Mouse (Mus musculus): ENCODE data around the gene Nxf1. TPM values are rescaled to one million over a fixed set of nuclear protein-coding genes. Genes with fewer than 3 reads are reported as not detected.
A peak's percentile ranks its signal among the peaks of the same experiment; 100 is the strongest.

The Nxf1 gene
- 93.3 and 104 TPM in 2 replicates for polyA plus RNA-seq (2015; fragmentation: Nextera tagmentation; extraction: Ambion mirVana)

GRCm38 (mm10) chr19:8756635-8757387, at the start of gene Nxf1:
Gene Nxf1 (plus strand): TSS chr19:8757073.
- H3K27me3 ChIP-seq: no peaks in the 10 kb centered on the region
- peak within 1 kb of the TSS; percentile 76 for H3K4me2 ChIP-seq
- peak within 1 kb of the TSS; percentile 93 for H3K27ac ChIP-seq
- ATAC-seq (ENCODE audit: low read depth) (peak; percentile 92), DNase-seq (peak; percentile 86)
- peaks cover 40% of the 10 kb centered on the region for H3K4me1 ChIP-seq (replicated peaks)
- under 1% methylated on average over 74 of the region's 75 CpGs for WGBS (ENCODE audit: insufficient replicate concordance)
- H3K36me3 ChIP-seq: peaks cover 54% of the 10 kb centered on the region
- peak within 1 kb of the TSS; percentile 98 for H3K9ac ChIP-seq
- H3K9me3 ChIP-seq (replicated peaks): no peaks in the 10 kb centered on the region
- H3K4me3 ChIP-seq (replicated peaks): peak within 1 kb of the TSS; percentile 96

- Histone ChIP-seq H3K9me3 (replicated peaks) (no peaks in the 10 kb centered on the region), H3K9ac (0 out of 2 replicates have a peak overlapping the region, but pooled peaks have one; percentile 2), H3K27me3 (no peaks in the 10 kb centered on the region), H3K4me1 (replicated peaks) (peaks cover 61% of the 10 kb centered on the region), H3K36me3 (peaks cover 65% of the 10 kb centered on the region), H3K4me2 (peak overlapping the region; percentile 89), H3K27ac (peak overlapping the region; percentile 4; the same call in 1 of the 2 replicates), H3K4me3 (replicated peaks) (0 out of 2 replicates have a peak overlapping the region, but pooled peaks have one; percentile 4)
- 83% methylated on average over 8 of the region's 8 CpGs for WGBS (ENCODE audit: insufficient replicate concordance)
- DNase-seq (no peak), ATAC-seq (ENCODE audit: low read depth) (no peak)
Observed at GRCm38 (mm10) chr19:8708954-8709353, 47.9 kb upstream of the Nxf1 start.

GRCm38 (mm10) chr19:8710057-8710456, 46.8 kb upstream of the Nxf1 start:
- Histone ChIP-seq H3K9me3 (replicated peaks) (no peaks in the 10 kb centered on the region), H3K36me3 (peaks cover 65% of the 10 kb centered on the region), H3K4me2 (peak overlapping the region; percentile 89), H3K27me3 (no peaks in the 10 kb centered on the region), H3K4me3 (replicated peaks) (peak overlapping the region; percentile 90), H3K4me1 (replicated peaks) (peaks cover 72% of the 10 kb centered on the region), H3K27ac (peak overlapping the region; percentile 10; the same call in 1 of the 2 replicates), H3K9ac (peak overlapping the region; percentile 94)
- 93% methylated on average over 2 of the region's 2 CpGs for WGBS (ENCODE audit: insufficient replicate concordance)
- no peak for DNase-seq
- no peak for ATAC-seq (ENCODE audit: low read depth)

- ATAC-seq (ENCODE audit: low read depth) (no peak), DNase-seq (no peak)
- Histone ChIP-seq H3K27ac (peak overlapping the region; percentile 99), H3K4me1 (replicated peaks) (peaks cover 85% of the 10 kb centered on the region), H3K36me3 (peaks cover 61% of the 10 kb centered on the region), H3K9ac (peak overlapping the region; percentile 94), H3K4me3 (replicated peaks) (peak overlapping the region; percentile 90), H3K4me2 (peak overlapping the region; percentile 89), H3K27me3 (no peaks in the 10 kb centered on the region), H3K9me3 (replicated peaks) (no peaks in the 10 kb centered on the region)
- 72% methylated on average over 4 of the region's 4 CpGs for WGBS (ENCODE audit: insufficient replicate concordance)
Observed at GRCm38 (mm10) chr19:8711506-8711905, 45.4 kb upstream of the Nxf1 start.

- Histone ChIP-seq H3K4me1 (replicated peaks) (peaks cover 84% of the 10 kb centered on the region), H3K27me3 (no peaks in the 10 kb centered on the region), H3K4me3 (replicated peaks) (peak overlapping the region; percentile 90), H3K36me3 (peaks cover 54% of the 10 kb centered on the region), H3K27ac (peak overlapping the region; percentile 99), H3K9me3 (replicated peaks) (no peaks in the 10 kb centered on the region), H3K9ac (peak overlapping the region; percentile 94), H3K4me2 (peak overlapping the region; percentile 89)
- 30% methylated on average over 10 of the region's 10 CpGs for WGBS (ENCODE audit: insufficient replicate concordance)
- DNase-seq (no peak), ATAC-seq (ENCODE audit: low read depth) (no peak)
Observed at GRCm38 (mm10) chr19:8711949-8712869, 44.7 kb upstream of the Nxf1 start.

- DNase-seq: peak; percentile 75
- peak overlapping the region; percentile 89 for H3K4me2 ChIP-seq
- ATAC-seq (ENCODE audit: low read depth): peak; percentile 29
- H3K27me3 ChIP-seq: no peaks in the 10 kb centered on the region
- peaks cover 48% of the 10 kb centered on the region for H3K36me3 ChIP-seq
- no peaks in the 10 kb centered on the region for H3K9me3 ChIP-seq (replicated peaks)
- H3K9ac ChIP-seq: peak overlapping the region; percentile 94
- H3K27ac ChIP-seq: peak overlapping the region; percentile 99
- H3K4me3 ChIP-seq (replicated peaks): peak overlapping the region; percentile 90
- peaks cover 84% of the 10 kb centered on the region for H3K4me1 ChIP-seq (replicated peaks)
- WGBS (ENCODE audit: insufficient replicate concordance): 1% methylated on average over 13 of the region's 13 CpGs
Observed at GRCm38 (mm10) chr19:8712870-8713305, 44.0 kb upstream of the Nxf1 start.

- no peaks in the 10 kb centered on the region for H3K27me3 ChIP-seq
- H3K27ac ChIP-seq: peak overlapping the region; percentile 99
- peaks cover 83% of the 10 kb centered on the region for H3K4me1 ChIP-seq (replicated peaks)
- H3K4me3 ChIP-seq (replicated peaks): peak overlapping the region; percentile 90
- H3K9ac ChIP-seq: peak overlapping the region; percentile 94
- DNase-seq (peak; percentile 93), ATAC-seq (ENCODE audit: low read depth) (peak; percentile 82)
- H3K4me2 ChIP-seq: peak overlapping the region; percentile 89
- under 1% methylated on average over 51 of the region's 51 CpGs for WGBS (ENCODE audit: insufficient replicate concordance)
- H3K9me3 ChIP-seq (replicated peaks): no peaks in the 10 kb centered on the region
- peaks cover 42% of the 10 kb centered on the region for H3K36me3 ChIP-seq
Observed at GRCm38 (mm10) chr19:8713306-8713996, 43.4 kb upstream of the Nxf1 start.

- Histone ChIP-seq H3K4me3 (replicated peaks) (peak overlapping the region; percentile 90), H3K36me3 (peaks cover 35% of the 10 kb centered on the region), H3K27me3 (no peaks in the 10 kb centered on the region), H3K27ac (peak overlapping the region; percentile 99), H3K9ac (peak overlapping the region; percentile 94), H3K9me3 (replicated peaks) (no peaks in the 10 kb centered on the region), H3K4me1 (replicated peaks) (peaks cover 82% of the 10 kb centered on the region), H3K4me2 (peak overlapping the region; percentile 89)
- ATAC-seq (ENCODE audit: low read depth) (peak; percentile 21), DNase-seq (no peak)
- WGBS (ENCODE audit: insufficient replicate concordance): 6% methylated on average over 13 of the region's 13 CpGs
Observed at GRCm38 (mm10) chr19:8713997-8714652, 42.7 kb upstream of the Nxf1 start.

- H3K4me3 ChIP-seq (replicated peaks): peak overlapping the region; percentile 90
- peaks cover 75% of the 10 kb centered on the region for H3K4me1 ChIP-seq (replicated peaks)
- DNase-seq (peak; percentile 82), ATAC-seq (ENCODE audit: low read depth) (peak; percentile 80)
- peak overlapping the region; percentile 89 for H3K4me2 ChIP-seq
- WGBS (ENCODE audit: insufficient replicate concordance): 34% methylated on average over 10 of the region's 10 CpGs
- H3K36me3 ChIP-seq: peaks cover 28% of the 10 kb centered on the region
- no peaks in the 10 kb centered on the region for H3K27me3 ChIP-seq
- H3K27ac ChIP-seq: peak overlapping the region; percentile 99
- no peaks in the 10 kb centered on the region for H3K9me3 ChIP-seq (replicated peaks)
- peak overlapping the region; percentile 94 for H3K9ac ChIP-seq
Observed at GRCm38 (mm10) chr19:8714653-8715481, 42.0 kb upstream of the Nxf1 start.
